Mouse (Mus musculus) neural tube, embryonic 14.5 days (tissue): ENCODE data around the gene Gli3. TPM values are rescaled to one million over a fixed set of nuclear protein-coding genes. Genes with fewer than 3 reads are reported as not detected.

Experiments used
- ATAC-seq: fragments of 200-750 bp; cut with Nextera tagmentation; 2 replicates; pipeline ENCODE4 v1.8.0; 2017; ENCODE audit warnings: low read depth, mild to moderate bottlenecking, moderate TSS enrichment, moderate library complexity
- H3K27ac ChIP-seq: fragments of 300-500 bp; sonication (generic); 2 replicates; pipeline ENCODE4 v1.5.1; 2014; ENCODE audit warnings: low read depth, mild to moderate bottlenecking, control low read depth, low read length, moderate library complexity, mixed read lengths
- H3K27me3 ChIP-seq: fragments of 300-500 bp; sonication (generic); 2 replicates; pipeline ENCODE4 v1.6.1; 2014; ENCODE audit warnings: low read length; ENCODE audit not compliant: control insufficient read depth, insufficient read depth
- H3K36me3 ChIP-seq: fragments of 300-500 bp; sonication (generic); 2 replicates; pipeline ENCODE4 v1.6.1; 2014; ENCODE audit warnings: low read length, mixed read lengths; ENCODE audit not compliant: control insufficient read depth, insufficient read depth
- H3K4me1 ChIP-seq: fragments of 300-500 bp; sonication (generic); 2 replicates; pipeline ENCODE4 v1.6.1; 2014; ENCODE audit warnings: low read length; ENCODE audit not compliant: control insufficient read depth, insufficient read depth
- H3K4me2 ChIP-seq: fragments of 300-500 bp; sonication (generic); 2 replicates; pipeline ENCODE4 v1.6.1; 2014; ENCODE audit warnings: mild to moderate bottlenecking, low read depth, low read length, control low read depth
- H3K4me3 ChIP-seq: fragments of 300-500 bp; sonication (generic); 2 replicates; pipeline ENCODE4 v1.5.1; 2014; ENCODE audit warnings: low read depth, low read length, control low read depth, mixed read lengths
- H3K9ac ChIP-seq: fragments of 300-500 bp; sonication (generic); replicated peaks from 2 replicates; pipeline ENCODE4 v1.6.1; 2014; ENCODE audit warnings: low read depth, mild to moderate bottlenecking, control low read depth, low read length, mixed read lengths
- H3K9me3 ChIP-seq: fragments of 300-500 bp; sonication (generic); 2 replicates; pipeline ENCODE4 v1.6.1; 2016; ENCODE audit warnings: low read length; ENCODE audit not compliant: control insufficient read depth
- WGBS: fragments of 180-500 bp; shearing (Covaris S2); extraction: QIAGEN DNeasy Blood & Tissue Kit; methylation state at CpG from one replicate; pipeline ENCODE4 v1.1.7; 2014; 5-methylcytosine and 5-hydroxymethylcytosine counted together
- polyA plus RNA-seq: library from polyadenylated mRNA; unstranded; fragments of >200 nt; fragmentation: Nextera tagmentation; extraction: Ambion mirVana; gene quantifications from 2 replicates; pipeline ENCODE4 v1.2.1, GENCODE M21; 2014

Gene Gli3
- polyA plus RNA-seq, 1 experiment from 2014 or later: 2.4 TPM

- WGBS: 67% methylated on average over 2 of the region's 2 CpGs
- Histone ChIP-seq H3K9me3 (no peaks in the 10 kb centered on the region), H3K4me3 (no peak overlapping the region), H3K9ac (no peak overlapping the region), H3K36me3 (no peaks in the 10 kb centered on the region), H3K4me1 (no peaks in the 10 kb centered on the region), H3K27ac (no peak overlapping the region), H3K27me3 (no peaks in the 10 kb centered on the region), H3K4me2 (no peak overlapping the region)
- ATAC-seq: no peak
Observed at GRCm38 (mm10) chr13:15474393-15474792, 11.4 kb downstream of the Gli3 start.

- no peak overlapping the region for H3K9ac ChIP-seq
- no peaks in the 10 kb centered on the region for H3K36me3 ChIP-seq
- no peak overlapping the region for H3K4me3 ChIP-seq
- no peaks in the 10 kb centered on the region for H3K9me3 ChIP-seq
- H3K4me2 ChIP-seq: peak overlapping the region; percentile 24; the same call in 1 of the 2 replicates
- 17% methylated on average over 14 of the region's 14 CpGs for WGBS
- no peak overlapping the region for H3K27ac ChIP-seq
- no peaks in the 10 kb centered on the region for H3K27me3 ChIP-seq
- peak; percentile 54 for ATAC-seq
- H3K4me1 ChIP-seq: 0 out of 2 replicates have a peak, but pooled peaks cover 6% of the 10 kb centered on the region
Observed at GRCm38 (mm10) chr13:15486033-15486891, 23.2 kb downstream of the Gli3 start.

DNA sequence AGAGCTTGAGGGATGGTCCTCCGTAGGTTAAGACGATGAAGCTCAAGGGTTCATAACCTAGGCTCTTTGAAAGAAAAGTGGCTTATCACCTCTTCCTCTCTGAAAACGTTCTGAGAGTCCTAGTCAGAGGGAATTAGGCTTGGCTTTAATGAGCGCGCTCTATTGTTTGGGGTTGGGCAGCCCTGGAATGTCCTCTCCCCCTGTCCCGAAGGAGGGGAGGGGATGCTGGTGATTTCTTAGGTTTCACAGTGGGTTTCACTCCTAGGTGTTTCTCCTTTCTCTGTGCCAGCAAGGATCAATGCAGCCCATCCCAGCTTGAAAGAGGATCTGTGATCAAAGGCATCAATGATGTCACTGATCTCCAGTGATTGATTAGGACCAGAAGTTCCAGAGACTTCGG lies 24.3 kb downstream of the Gli3 start:
- H3K27ac ChIP-seq: no peak overlapping the region
- H3K4me1 ChIP-seq: 0 out of 2 replicates have a peak, but pooled peaks cover 6% of the 10 kb centered on the region
- no peak overlapping the region for H3K9ac ChIP-seq
- WGBS: 13% methylated on average over 7 of the region's 7 CpGs
- H3K36me3 ChIP-seq: no peaks in the 10 kb centered on the region
- H3K4me2 ChIP-seq: no peak overlapping the region
- no peak overlapping the region for H3K4me3 ChIP-seq
- no peaks in the 10 kb centered on the region for H3K9me3 ChIP-seq
- peak; percentile 32; the same call in 1 of the 2 replicates for ATAC-seq
- no peaks in the 10 kb centered on the region for H3K27me3 ChIP-seq

GRCm38 (mm10) chr13:15488065-15488464 lies 25.0 kb downstream of the Gli3 start:
- Histone ChIP-seq H3K27ac (no peak overlapping the region), H3K9ac (no peak overlapping the region), H3K36me3 (no peaks in the 10 kb centered on the region), H3K27me3 (no peaks in the 10 kb centered on the region), H3K4me2 (no peak overlapping the region), H3K4me3 (no peak overlapping the region), H3K4me1 (0 out of 2 replicates have a peak, but pooled peaks cover 6% of the 10 kb centered on the region), H3K9me3 (no peaks in the 10 kb centered on the region)
- no peak for ATAC-seq
- 32% methylated on average over 1 of the region's 1 CpGs for WGBS

GRCm38 (mm10) chr13:15495820-15496219 lies 32.8 kb downstream of the Gli3 start:
- peak; percentile 56; the same call in 1 of the 2 replicates for ATAC-seq
- WGBS: 74% methylated on average over 4 of the region's 4 CpGs
- H3K4me3 ChIP-seq: no peak overlapping the region

DNA sequence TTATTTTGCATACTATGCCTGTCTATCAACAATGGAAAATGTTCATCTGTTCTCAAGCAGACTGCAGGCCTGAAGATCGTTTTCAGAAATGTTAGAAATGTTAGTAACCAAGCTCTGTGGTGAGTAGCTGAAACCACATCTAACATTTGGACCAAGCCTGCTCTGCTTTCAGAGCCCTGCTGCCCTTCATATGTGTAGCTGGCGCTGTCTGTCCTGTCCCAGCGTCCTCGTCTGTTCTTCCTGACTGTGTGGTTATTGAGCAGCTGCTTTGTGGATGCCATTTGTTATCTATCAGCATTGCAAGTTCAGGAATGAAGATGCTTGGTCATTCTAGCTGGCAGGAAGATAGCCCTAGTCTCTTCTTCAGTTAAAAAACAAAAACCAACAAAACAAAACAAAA lies 35.3 kb downstream of the Gli3 start:
- WGBS: 73% methylated on average over 4 of the region's 4 CpGs
- H3K36me3 ChIP-seq: no peaks in the 10 kb centered on the region
- H3K4me1 ChIP-seq: no peaks in the 10 kb centered on the region
- H3K27me3 ChIP-seq: no peaks in the 10 kb centered on the region
- no peak overlapping the region for H3K9ac ChIP-seq
- H3K4me3 ChIP-seq: no peak overlapping the region
- no peak overlapping the region for H3K4me2 ChIP-seq
- no peaks in the 10 kb centered on the region for H3K9me3 ChIP-seq
- no peak overlapping the region for H3K27ac ChIP-seq
- ATAC-seq: no peak

More at GRCm38 (mm10) chr13:15495820-15496219, 32.8 kb downstream of the Gli3 start:
- H3K4me2 ChIP-seq: no peak overlapping the region
- H3K9me3 ChIP-seq: no peaks in the 10 kb centered on the region
- H3K9ac ChIP-seq: no peak overlapping the region
- H3K27me3 ChIP-seq: no peaks in the 10 kb centered on the region
- H3K4me1 ChIP-seq: no peaks in the 10 kb centered on the region
- no peaks in the 10 kb centered on the region for H3K36me3 ChIP-seq
- no peak overlapping the region for H3K27ac ChIP-seq

- Histone ChIP-seq H3K4me3 (no peak overlapping the region), H3K9ac (no peak overlapping the region), H3K9me3 (no peaks in the 10 kb centered on the region), H3K36me3 (no peaks in the 10 kb centered on the region), H3K27me3 (no peaks in the 10 kb centered on the region), H3K4me2 (no peak overlapping the region), H3K27ac (no peak overlapping the region), H3K4me1 (no peaks in the 10 kb centered on the region)
- no peak for ATAC-seq
Observed at GRCm38 (mm10) chr13:15510925-15511324, 47.9 kb downstream of the Gli3 start.

- ATAC-seq: no peak
- H3K27ac ChIP-seq: no peak overlapping the region
- no peaks in the 10 kb centered on the region for H3K4me1 ChIP-seq
- H3K9ac ChIP-seq: no peak overlapping the region
- no peak overlapping the region for H3K4me2 ChIP-seq
- no peaks in the 10 kb centered on the region for H3K9me3 ChIP-seq
- no peak overlapping the region for H3K4me3 ChIP-seq
- 74% methylated on average over 5 of the region's 5 CpGs for WGBS
- H3K27me3 ChIP-seq: no peaks in the 10 kb centered on the region
- no peaks in the 10 kb centered on the region for H3K36me3 ChIP-seq
Observed at GRCm38 (mm10) chr13:15513114-15513513, 50.1 kb downstream of the Gli3 start.

GRCm38 (mm10) chr13:15514082-15514481 lies 51.0 kb downstream of the Gli3 start:
- H3K27me3 ChIP-seq: no peaks in the 10 kb centered on the region
- H3K4me2 ChIP-seq: no peak overlapping the region
- H3K27ac ChIP-seq: no peak overlapping the region
- no peaks in the 10 kb centered on the region for H3K9me3 ChIP-seq
- no peak for ATAC-seq
- 91% methylated on average over 8 of the region's 8 CpGs for WGBS
- H3K4me1 ChIP-seq: no peaks in the 10 kb centered on the region
- no peaks in the 10 kb centered on the region for H3K36me3 ChIP-seq
- H3K4me3 ChIP-seq: no peak overlapping the region
- no peak overlapping the region for H3K9ac ChIP-seq
